Mouse (Mus musculus): ENCODE data around the gene 4931414P19Rik.

4931414P19Rik gene

DNA sequence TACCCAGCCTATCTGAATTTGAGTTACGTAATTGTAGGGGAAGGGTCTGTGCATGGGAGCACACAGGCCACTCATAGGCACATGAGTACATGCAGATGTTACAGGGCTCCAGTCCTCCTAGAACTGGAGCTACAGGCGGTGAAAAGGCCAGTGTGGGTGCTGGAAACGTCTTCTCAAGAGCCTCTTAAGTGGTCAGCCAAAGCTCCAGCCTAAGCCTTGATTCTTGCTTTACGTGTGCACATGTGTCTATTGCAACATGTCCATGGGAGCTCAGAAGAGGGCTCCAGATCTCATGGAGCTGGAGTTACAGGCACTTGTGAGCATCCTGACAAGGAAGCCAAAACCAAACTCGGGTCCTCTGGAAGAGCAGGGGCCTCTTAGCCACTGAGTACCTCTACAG is 61.1 kb downstream of the 4931414P19Rik start:
- no peak for DNase-seq (ENCODE audit: low read depth, low spot score)

DNA sequence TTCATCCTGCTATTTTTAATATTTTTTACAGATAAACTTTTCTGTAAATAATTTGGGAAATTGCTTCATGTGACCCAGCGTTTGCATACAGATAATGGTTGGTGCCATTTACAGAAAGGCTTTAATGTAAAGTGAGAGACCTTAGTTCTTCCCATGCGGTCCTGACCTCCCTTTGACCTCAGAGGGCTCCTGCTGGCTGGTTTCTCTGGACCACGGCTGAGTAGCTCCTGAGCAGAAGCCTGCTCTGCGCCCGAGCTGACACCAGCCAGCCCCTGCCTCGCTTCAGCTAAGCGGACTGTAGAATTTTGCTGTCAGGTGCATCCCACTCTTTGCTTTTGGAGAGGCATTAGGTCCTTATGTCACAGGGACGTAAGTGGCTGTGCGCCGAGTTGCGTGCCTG is 65.0 kb downstream of the 4931414P19Rik start:
- DNase-seq (ENCODE audit: low read depth, low spot score), result peak; percentile 28

DNA sequence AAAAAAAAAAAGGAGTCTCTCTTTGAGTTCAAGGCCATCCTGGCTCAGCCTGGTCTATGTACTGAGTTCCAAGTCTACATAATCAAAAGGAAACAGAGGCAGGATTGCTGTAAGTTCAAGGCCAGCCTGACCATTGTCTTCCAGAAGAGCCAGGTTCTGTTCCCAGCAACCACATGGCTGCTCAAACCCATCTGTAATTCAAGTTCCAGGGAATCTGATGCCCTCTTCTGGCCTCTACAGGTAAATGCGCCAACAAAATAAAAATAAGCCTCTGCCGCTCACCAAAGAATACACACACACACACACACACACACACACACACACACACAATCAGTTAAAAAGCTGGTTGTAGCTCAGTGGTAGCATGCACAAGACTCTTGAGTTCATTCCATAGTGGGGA is 67.2 kb downstream of the 4931414P19Rik start:
- peak; percentile 64 for DNase-seq (ENCODE audit: low read depth, low spot score)
